Mouse (Mus musculus) urinary bladder, postnatal 10 days (tissue): ENCODE data around the gene Ccdc191.

Experiments used
- DNase-seq: peaks from one replicate; pipeline ENCODE4 v3.0.0; 2022; ENCODE audit warnings: low spot score

Ccdc191 gene

DNA sequence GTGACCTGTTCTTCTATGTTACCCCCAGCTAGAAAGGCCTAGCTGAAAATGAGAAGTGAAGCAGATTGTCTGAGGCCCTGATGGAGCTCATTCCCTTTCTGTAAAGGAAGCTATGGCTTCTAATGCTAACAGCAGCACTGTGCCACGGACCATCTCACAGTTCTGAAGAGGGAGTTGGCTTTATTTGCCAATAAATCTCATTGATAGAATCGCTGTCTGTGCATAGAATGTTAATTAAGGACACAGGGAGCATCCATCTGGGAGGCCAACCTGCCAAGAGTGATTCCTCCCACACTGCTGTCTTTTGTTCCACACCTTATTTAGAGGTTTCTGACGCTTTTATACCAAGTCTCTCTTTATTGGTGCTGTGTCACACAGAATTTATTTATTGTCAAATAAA is 41.9 kb downstream of the Ccdc191 start:
- DNase-seq = no peak

- no peak for DNase-seq
These were observed 42.7 kb downstream of the Ccdc191 start for GRCm38 (mm10) chr16:43932319-43932718.

DNA sequence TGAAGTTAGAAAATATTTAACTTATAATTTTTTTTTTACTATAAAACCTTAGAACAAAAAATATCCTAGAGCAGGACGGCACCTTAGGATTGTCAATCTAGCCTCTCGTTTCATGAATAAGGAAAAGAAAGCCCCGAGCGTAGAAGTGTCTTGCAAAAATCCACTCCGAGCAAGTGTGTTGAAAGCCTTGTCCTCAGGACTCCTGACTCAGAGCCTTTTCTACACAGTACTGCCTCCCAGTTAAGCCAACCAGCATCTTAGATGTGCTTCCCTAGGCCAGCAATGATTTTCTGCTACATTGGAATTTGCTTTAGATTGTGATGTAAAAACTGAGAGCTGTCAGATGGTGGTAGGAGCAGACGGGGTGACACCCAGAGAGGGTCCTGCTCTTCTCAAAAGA is 43.4 kb downstream of the Ccdc191 start:
- no peak for DNase-seq

DNA sequence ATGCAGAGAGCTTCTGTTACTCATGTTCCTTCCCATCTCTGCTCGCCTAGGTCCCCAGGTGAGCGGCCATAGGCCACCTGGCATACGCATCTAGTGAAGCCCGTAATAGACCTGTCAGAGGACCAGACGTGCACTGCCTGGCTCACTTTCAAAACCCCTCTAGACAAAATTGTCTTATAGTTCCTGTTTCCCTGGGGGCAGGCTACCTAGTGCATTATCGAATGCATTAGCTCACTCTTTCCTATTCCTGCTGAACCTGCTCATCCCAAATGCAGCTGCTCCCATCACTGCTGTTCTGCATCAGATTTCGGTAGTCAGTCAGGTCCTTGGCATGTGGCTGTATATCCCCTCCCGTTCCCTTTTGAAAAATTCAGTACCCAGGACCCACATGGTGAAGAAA is 45.3 kb downstream of the Ccdc191 start:
- DNase-seq = no peak

DNA sequence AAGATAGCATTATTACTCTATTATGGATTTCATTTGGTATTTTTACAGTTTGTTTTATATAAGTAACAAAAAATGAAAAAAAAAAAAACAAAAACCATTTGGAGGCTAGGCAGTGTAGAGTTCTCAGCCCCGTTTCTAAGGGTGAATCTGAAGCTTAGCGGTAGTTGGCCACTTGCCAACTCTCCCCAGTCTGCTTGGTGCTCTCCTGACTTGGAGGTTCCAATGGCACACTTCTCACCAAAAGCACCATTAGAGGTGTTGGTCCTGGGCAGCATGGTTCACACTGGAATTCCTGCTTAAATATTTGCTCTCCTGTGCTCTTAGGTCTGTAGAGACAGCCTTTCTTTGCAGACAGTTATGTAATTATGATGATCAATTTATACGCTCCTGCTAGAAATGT is 45.8 kb downstream of the Ccdc191 start:
- DNase-seq = no peak

GRCm38 (mm10) chr16:43935892-43936291 is 46.3 kb downstream of the Ccdc191 start:
- DNase-seq = no peak

- DNase-seq = no peak
These were observed 51.2 kb downstream of the Ccdc191 start for GRCm38 (mm10) chr16:43940846-43941245.

DNA sequence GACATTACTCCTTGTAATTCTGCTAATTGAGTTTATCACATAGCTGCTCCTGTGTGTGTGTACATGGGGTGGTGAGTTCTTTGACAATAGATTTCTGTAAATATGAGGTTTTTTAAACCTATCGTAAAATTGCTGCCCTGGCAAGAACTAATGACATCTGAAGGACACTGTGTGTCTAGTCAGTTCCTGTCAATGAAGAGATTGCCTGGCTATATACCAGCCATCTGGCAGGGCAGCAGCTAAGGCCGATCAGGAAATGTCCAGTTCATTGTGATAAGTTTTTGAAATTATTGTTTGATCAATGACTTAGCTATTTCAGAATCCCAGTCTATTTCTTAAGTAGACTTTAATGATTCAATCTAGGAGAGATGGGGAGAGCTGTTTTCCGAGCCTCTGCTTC is 55.8 kb downstream of the Ccdc191 start:
- DNase-seq = no peak

- DNase-seq = no peak
These were observed 56.3 kb downstream of the Ccdc191 start for GRCm38 (mm10) chr16:43945869-43946268.

GRCm38 (mm10) chr16:43951591-43951990 is 62.0 kb downstream of the Ccdc191 start:
- DNase-seq = no peak

DNA sequence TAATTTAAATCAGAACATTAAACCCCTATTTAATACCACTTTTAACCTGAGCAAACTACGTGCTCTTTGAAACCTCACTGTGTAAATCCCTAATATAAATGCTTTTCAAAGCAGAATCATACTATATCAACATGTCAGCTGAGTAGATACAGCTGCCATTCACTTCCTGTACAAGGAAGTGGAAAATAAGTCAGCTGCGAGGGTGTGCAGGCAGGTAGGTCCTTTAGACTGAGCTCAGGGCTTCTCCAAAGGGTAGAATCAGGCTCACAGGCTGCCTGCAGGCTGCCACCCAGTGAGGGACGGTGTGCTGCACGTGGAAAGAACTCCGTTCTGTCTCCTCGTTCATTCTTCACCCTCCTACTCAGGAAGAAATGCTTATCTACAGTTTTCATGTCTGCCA is 65.3 kb downstream of the Ccdc191 start:
- no peak for DNase-seq

DNA sequence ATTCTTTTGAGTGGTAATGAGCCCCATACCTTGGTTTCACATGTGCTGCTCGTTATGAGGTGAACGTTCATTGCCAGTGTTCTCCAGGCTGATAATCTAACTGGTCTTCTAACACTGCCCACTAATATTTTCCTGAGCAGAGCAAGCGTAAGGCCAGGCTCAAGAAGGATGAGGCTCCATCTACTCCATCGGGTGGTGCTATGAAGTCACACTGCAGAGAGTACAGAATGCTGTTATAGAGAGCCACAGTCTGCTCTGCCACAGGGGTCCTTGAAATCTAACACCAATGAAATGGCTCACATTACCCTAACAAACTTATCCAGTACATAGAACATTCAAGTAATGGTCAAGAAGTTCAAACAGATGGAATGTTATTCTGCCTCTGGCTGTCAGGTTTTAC is 68.4 kb downstream of the Ccdc191 start:
- DNase-seq = no peak

DNA sequence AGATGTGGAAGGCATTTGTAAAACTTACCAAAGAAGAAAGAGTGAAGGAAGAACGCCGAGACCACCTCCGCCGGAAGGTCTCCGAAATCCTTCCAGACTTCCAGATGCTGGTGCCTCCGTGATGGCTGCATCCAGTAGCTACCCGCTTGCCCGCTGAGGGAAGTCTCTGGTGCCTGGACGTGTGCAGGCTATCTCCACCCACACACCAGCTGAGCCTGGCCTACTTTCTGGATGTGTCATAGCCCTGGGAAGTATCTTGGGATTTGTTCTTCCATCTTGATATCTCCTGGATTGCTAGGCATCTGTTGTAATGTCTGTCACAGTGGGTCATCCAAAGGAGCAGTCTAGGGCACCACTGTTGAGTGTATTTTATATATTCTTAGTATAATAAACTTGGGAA is 73.7 kb downstream of the Ccdc191 start:
- DNase-seq = no peak

DNA sequence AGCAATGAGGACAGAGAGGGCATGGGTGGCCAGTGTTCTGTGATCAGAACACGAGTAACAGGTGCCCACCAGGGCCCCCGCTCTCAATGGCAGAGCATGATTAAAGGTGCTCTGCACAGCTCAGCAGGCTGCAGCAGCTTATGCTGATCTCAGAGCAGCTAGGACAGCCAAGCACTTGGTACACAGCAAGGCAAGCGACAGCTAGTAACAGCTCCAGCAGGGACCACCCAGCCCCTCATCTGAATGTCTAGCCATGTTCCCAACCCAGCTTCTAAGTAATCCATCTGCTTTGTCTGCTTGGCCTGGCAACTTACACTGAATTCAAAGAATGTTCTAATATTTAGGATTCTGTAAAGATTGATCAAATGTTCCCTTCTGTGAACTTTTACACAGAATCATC is 74.2 kb downstream of the Ccdc191 start:
- DNase-seq = no peak

- no peak for DNase-seq
These were observed 76.3 kb downstream of the Ccdc191 start for GRCm38 (mm10) chr16:43965781-43966389.

DNA sequence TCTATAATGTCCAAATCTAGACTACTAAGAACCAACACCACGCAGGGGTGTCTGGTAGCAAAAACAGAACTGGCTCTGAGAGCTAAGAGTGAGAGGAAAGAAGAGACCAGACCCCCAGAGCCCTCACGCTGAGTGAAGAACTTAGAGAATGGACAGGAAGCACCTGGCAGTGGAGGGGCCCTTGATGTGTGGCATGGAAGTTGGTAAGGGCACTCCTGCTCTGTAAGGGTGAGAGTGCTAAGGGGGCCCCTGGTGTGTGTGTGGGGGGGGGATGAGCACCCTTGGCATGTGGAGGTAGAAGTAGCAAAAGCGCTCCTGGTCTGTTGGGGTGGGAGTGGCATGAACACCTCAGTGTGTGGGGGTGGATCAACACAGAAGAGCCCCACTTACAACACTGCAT is 80.8 kb downstream of the Ccdc191 start:
- DNase-seq = no peak

DNA sequence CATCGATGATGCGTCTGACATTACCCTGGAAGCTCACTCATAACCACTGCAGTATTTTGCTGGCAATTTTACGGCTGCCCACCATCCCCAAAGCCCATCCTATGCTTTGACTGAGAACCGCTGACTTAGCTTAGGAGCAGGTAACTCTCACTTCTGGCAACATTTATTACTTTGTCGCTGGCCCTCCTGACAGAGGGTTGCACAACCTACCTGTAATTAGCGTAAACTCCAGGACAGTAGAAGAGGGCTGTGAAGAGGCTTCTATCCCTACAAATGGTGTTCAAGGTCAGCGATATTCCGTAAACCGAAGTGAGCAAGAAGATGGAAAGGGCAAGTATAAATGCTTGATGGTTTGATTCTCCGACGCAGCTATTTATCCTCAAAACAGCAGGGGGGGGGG is 81.6 kb downstream of the Ccdc191 start:
- no peak for DNase-seq

GRCm38 (mm10) chr16:43971741-43972140 is 82.1 kb downstream of the Ccdc191 start:
- no peak for DNase-seq

- DNase-seq = no peak
These were observed 82.8 kb downstream of the Ccdc191 start for GRCm38 (mm10) chr16:43972391-43972790.

GRCm38 (mm10) chr16:43973147-43973546 is 83.5 kb downstream of the Ccdc191 start:
- no peak for DNase-seq

GRCm38 (mm10) chr16:43973606-43974220 is 84.1 kb downstream of the Ccdc191 start:
- no peak for DNase-seq

GRCm38 (mm10) chr16:43979010-43979327 is 89.4 kb downstream of the Ccdc191 start:
- DNase-seq = no peak

DNA sequence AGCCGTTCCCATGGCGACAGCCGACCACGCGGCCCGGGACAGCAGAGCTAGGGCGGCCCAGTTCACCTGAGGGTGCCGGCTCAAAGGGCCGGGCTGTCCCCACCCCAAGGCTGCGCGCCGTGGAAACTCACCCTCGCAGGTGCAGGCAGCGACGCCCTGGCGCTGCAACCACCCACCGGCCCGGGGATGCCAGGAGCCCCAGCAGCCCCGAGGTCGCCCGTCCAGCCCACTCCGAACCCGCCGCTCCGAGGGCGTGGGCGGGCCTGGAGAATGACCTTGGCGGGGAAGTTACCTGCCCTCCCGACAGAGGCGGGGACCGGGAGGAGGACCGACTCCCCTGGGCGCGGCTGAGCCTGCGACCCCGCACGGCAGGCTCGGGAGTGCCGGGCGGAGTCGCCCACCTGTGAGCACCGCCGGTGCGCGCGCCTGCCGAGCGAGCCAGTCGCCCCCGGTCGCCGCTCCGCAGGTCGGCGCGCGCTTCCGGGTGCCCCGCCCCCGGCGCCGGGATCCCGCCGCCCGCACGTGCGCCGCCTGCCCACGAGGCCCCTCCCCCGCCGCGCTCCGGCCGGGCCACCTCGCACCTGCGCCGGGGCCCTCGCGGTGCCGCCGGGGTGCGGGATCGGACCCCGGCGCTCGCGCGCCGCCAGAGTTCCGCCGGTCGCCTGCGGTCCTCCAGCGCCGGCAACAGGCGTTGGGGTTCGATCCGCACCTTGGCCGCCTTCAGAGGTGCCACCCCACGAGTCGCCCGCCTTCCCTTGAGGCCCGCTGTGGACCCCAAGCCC is 89.9 kb downstream of the Ccdc191 start, which contains the start of gene Zdhhc23:
Zdhhc23 (minus strand) TSS at position 464 of the 782 bp plus-strand sequence.
- DNase-seq = no peak
